Mouse (Mus musculus): ENCODE measurements around the gene Ddx6.

Ddx6 gene

DNA sequence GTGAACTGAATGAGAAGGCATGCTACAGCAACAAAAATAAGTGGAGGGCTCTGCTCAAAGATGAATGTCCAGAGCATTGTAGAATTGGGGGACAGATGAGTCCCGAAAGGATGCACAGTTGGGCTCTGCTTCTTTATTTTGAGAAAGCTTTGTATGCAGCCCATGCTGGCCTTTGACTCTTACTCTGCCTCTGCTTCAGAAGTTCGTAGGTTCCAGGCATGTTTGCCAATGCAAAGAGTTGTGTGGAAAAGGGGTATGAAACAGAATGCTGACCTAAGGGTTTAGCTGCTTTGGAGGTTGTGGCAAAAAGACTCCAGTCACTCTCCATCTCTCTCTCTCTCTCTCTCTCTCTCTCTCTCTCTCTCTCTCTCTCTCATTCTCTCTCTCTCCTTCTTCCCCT, 36.9 kb downstream of the Ddx6 start:
- DNase-seq (ENCODE audit: low spot score) = no peak

GRCm38 (mm10) chr9:44643103-44643502, 38.4 kb downstream of the Ddx6 start:
- DNase-seq (ENCODE audit: low spot score) = no peak

- no peak for DNase-seq (ENCODE audit: low spot score)
These were observed 39.5 kb downstream of the Ddx6 start for GRCm38 (mm10) chr9:44644186-44644585.

DNA sequence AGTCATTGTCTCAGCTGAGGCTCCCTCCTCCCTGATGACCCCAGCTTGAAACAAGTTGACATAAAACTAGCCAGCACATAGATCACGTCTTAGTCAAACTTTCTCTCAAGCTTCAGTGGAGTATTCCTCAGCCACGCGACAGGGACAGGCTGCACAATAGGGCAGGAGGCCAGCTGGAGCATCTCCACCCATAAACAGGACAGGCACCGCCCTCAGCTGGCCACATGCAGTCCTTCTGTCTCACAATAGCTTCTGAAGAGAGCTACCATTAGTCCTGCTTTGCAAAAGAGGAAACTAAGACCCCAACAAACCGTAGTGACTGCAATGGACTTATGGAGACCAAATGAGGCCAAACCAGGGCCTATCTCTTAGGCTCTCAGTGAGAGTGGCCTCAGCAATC, 40.8 kb downstream of the Ddx6 start:
- peak; percentile 46 for DNase-seq (ENCODE audit: low spot score)

DNA sequence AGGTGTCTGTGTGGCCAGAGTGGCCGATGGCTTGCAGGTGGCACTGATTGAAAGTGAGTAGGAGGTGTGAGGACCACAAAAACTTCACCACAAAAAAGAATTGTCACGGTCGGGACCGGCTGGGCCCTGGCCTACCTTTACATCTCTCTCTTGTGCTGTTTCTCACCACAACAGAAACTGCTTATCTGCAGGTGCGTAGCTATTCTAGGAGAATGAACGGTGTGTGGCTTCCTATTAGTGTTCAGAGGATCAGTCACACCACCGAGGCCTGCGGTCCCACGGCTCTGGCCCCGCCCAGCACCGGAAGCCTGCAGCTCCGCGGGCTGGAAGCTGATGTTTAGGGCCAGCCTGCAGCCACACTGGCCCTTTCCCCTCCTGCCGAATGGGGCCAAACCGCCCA, 41.2 kb downstream of the Ddx6 start:
- DNase-seq (ENCODE audit: low spot score) = no peak

DNA sequence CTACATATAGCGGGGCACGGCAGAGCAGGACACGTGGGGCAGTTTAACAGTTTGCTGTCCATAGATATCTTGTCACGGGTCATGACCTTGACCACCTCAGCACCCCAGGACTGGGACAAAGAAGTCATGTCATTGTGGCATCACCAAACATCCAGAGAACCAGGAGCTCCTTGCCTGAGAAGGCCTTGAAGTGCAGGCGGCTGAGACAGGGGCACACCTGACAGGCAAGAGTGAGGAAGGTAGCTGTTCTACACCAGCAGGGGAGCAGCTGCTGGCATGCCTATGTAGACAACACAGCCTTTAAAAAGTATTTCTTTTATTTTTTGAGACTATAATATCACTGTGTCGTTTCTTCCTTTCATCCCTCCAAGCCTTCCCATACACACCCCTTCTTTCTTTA, 41.7 kb downstream of the Ddx6 start:
- DNase-seq (ENCODE audit: low spot score) = no peak

DNA sequence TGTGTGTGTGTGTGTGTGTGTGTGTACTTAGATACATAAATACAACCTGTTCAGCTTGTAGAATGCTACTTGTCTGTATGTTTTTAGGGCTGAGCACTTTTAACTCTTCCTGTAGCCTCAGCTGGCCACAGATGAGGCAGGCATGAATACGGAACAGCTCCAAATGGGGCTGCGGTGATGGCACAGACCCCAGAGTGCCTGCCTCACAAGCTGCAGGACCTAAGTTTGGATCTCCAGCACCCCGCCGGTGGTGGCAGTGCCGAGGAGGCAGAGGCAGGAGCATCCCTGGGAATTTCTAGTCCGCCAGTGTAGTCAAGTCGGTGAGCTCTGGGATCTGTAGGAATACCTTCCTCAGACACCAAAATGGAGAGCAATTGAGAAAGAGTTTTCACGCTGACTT, 42.3 kb downstream of the Ddx6 start:
- DNase-seq (ENCODE audit: low spot score) = no peak

DNA sequence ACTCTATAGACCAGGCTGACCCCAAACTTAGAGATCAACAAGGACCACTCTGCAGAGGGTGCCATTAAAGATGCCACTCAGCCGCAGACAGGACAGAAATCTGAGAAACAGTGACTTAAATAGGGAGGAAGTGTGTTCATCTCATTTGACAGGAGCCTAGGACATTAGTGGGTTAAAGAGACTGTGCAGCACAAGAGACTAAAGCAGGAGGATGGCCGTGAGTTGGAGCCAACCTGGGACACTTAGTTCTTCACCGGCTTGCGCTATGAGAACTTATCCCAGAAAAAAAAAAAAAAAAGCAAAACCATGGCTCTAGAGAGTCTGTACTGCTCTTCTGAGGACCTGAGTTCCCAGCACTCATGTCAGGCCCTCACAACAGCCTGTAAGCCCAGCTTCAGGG, 43.0 kb downstream of the Ddx6 start:
- no peak for DNase-seq (ENCODE audit: low spot score)

DNA sequence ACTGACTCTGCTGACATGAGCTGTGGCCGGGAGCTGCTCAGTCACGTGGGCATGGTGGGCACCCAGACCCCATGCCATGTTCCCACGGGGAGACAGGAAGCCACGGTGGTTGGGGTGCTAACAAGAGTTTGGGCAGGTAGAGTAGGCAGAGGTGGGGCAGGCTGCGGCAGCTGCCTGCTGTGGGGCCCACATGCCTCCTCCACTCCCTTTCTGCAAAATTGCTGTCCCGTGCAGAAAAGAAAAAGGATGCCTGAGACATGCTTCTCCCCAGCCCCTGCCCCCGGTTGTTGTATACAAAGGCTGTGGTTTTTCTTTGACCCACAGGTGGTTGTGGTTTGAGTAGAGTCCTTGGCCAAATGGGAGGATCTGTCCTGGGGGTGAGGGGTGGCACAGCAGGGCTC, 44.2 kb downstream of the Ddx6 start:
- DNase-seq (ENCODE audit: low spot score) = no peak

DNA sequence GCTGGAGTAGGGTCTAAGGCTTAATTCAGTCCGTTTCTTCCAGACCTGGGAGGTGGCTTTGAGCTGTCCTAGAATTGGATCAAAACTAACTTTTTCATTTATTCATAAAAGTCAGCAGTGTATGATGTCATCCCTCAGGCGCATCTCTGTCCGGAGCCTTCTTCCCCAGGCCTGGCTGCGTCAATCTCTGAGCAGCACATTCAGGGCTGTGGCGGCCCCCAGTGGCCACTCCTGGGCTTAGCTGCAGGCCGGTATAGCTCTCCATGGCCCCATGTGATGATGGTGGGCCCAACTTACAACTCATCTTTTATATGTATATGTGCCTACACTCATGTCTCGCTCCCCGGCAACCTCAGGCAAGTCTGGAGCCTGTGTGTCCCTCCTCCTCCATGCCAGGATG, 47.3 kb downstream of the Ddx6 start:
- DNase-seq (ENCODE audit: low spot score) = peak; percentile 78

DNA sequence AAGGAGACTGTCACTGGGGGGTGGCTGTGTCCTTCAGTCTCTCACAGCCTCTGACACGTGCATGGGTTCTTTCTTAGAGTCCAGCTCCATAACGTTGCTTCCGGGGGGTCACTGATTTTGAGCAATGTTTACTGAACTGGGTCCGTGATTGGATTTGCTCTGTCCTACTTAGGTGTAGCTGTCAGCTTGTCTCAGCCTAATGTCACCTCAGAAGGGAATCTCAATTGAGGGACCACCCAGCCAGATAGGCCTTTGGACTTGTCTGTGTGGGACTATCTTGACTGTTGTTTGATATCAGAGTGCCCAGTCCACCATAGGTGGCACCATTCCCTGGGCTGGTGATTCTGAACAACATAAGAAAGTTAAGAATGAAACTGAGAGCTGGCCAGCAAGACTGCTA, 49.2 kb downstream of the Ddx6 start:
- no peak for DNase-seq (ENCODE audit: low spot score)

DNA sequence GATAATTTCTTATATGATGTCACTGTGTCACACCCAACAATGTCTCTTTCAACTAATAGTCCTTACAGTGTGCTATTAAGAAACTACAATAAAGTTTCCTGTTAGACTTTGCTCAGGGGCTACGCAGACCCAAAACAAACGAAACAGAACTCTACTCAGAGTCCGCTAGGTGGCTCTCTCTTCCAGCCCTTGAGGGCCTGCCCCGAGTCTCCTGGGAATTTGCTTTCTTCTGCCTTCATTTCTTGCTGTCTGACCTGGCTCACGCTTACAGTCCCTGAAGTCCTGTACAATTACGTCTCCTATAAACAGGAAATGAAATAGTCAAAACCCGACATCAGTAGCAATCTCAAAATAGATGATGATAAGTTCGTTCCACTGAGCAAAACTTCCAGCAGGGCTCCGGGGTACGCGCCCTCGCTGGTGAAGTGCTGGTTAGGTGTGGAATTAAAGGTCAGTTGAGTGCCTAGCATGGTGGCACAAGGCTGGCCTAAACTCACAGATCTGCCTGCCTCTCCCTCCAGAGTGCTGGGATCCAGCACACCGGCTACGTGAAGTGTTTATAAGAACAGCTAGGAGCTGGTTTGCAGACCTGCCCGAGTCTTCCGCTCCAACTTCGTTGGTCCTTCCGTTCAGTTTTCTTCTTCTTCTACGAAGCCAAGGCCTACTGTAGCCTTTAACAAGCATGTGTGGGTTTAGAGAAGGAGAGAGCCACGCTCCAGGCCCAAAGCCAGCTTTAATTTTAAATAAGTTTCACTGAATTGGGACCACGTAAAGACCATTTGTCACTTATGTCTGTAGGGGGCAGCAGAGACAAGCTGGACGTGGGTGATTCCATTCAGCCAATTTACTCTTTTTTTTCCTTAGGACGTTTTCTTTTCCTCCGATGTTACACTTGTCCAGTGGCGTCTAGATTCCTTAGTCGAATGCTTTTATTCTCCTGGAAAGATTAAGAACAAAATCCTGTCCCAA, 50.7 kb downstream of the Ddx6 start:
- DNase-seq (ENCODE audit: low spot score) = peak; percentile 68

GRCm38 (mm10) chr9:44663706-44664105, 59.0 kb downstream of the Ddx6 start:
- DNase-seq (ENCODE audit: low spot score) = no peak

GRCm38 (mm10) chr9:44671416-44671815, 66.7 kb downstream of the Ddx6 start:
- no peak for DNase-seq (ENCODE audit: low spot score)

- no peak for DNase-seq (ENCODE audit: low spot score)
These were observed 67.7 kb downstream of the Ddx6 start for GRCm38 (mm10) chr9:44672291-44672865.

DNA sequence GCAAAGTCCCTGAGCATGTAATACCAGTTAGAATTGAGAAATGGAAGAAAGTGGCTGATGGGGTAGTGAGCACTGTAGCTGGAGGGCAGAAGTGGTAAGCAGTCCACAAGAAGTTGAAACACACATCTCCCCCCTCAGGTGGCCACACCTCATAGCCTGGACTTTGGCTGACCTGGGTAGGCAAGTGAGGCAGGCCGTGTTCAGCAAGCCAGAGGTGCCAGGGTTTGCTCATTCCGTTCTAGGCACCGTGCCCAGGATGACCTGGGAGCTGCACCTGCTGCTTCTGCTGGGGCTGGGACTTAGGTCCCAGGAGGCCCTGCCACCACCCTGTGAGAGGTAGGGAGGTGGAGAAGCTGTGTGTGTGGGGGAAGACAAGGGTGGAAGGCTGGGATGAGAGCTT, 68.3 kb downstream of the Ddx6 start, which contains the start of gene Treh:
TSS of gene Treh (plus strand) at position 229 of the 400 bp plus-strand sequence.
- no peak for DNase-seq (ENCODE audit: low spot score)

DNA sequence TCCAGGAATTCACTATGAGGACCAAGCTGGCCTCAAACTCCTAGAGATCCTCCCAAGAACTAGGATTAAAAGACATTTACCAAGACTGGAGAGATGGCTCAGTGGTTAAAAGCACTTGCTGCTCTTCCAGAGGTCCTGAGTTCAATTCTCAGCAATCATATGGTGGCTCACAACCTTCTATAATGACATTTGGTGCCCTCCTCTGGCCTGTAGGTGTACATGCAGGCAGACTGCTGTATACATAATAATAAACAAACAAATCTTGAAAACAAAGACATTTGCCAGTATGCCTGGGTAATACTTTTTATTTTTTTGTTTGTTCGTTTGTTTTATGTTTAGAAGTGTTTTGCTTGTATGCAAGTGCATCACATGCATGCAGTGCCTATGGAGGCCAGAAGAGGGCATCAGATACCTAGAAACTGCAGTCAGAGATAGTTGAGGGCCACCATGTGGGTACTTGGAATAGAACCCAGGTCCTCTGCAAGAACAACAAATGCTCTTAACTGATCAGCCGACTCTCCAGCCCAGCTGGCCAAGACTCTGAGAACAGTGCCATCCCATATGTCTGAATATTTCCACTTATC, 73.7 kb downstream of the Ddx6 start:
- no peak for DNase-seq (ENCODE audit: low spot score)

- DNase-seq (ENCODE audit: low spot score) = no peak
These were observed 74.9 kb downstream of the Ddx6 start for GRCm38 (mm10) chr9:44679565-44679964.

DNA sequence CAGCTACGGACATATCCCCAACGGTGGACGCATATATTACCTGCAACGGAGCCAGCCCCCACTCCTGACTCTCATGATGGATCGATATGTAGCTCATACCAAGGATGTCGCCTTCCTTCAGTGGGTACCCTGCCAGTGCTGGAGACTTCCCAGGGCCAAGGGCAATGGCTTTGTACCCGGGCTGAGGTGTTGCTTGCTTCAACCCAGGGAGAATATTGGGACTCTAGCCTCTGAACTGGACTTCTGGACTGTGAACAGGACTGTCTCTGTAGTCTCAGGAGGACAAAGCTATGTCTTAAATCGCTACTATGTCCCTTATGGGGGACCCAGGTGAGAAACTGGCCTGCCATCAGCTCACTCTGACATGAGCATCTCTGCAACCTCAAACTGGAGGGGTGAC, 78.4 kb downstream of the Ddx6 start:
- DNase-seq (ENCODE audit: low spot score) = no peak

DNA sequence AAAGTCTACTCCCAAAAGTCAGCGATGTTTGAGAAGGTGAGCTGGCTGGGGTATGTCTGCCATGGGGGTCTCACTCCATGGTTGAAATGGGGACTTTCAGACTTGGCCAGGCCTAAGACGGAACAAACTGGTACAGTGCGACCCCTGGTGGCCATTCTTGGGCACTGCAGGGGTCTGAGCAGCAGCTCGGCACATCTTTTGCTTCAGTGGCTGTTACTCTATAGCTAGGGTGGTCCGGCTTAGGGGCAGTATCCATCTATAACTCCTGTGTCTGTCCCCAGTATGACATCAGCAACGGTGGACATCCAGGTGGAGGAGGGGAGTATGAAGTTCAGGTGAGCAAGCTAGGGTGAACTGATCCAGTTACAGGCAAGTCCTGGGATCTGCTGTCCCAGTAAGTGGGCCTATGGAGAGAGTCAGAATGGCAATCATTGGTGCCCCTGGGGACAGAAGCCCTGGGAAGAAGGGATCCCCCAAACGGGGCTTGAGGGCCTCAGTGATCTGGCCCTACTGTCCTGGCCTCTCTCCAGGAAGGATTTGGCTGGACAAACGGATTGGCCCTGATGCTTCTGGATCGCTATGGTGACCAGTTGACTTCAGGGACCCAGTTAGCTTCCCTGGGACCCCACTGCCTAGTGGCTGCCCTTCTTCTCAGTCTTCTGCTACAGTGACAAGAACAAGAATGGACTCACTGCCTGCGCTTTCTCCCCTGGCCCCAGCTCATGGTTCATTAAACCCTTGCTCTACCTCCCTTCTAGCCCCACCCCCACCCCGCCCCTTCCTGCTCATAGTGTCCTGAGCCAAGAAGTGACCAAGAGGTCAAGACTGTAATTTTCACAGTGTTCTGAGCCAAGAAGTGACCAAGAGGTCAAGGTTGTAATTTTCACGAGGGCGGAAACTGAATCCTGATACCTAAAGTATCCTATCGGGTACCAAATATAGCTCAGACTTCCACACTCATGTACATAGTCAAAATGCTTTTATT, 80.9 kb downstream of the Ddx6 start:
- peak; percentile 64 for DNase-seq (ENCODE audit: low spot score)

DNA sequence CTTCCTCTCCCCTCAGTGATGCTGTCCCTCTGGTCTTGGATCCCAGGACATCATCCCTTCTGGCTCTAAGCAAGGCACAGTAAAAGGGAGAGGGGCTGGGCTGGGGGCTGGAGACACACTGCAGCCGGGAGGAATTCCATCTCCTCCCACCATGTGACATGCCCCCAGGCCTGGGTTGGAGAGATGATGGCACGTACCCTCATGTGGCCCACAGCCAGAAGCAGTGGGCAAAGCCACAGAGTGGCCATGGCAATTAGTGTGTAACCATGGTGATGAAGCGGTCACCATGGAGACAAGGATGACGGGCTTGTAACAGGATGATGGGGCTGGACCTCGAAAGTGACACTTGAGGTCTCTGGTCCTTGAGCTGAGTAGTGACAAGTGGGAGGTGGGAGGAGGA, 81.9 kb downstream of the Ddx6 start:
- no peak for DNase-seq (ENCODE audit: low spot score)

GRCm38 (mm10) chr9:44688013-44688412, 83.3 kb downstream of the Ddx6 start:
- no peak for DNase-seq (ENCODE audit: low spot score)

Data from urinary bladder, postnatal 14 days (tissue).